Mouse (Mus musculus) hindbrain, embryonic 12.5 days (tissue): ENCODE measurements at regions not wholly inside any gene's neighbourhood (a gene's known extent, or its start where the extent isn't known, plus 50 kb on each side); places are given as distances from the start of the nearest gene placed in this dataset.

Experiments
- ATAC-seq: fragments of 200-750 bp; cut with Nextera tagmentation; 2 replicates; pipeline ENCODE4 v1.8.0; 2017; ENCODE audit warnings: moderate TSS enrichment; ENCODE audit not compliant: low FRiP score
- H3K27ac ChIP-seq: fragments of 300-500 bp; sonication (generic); 2 replicates; pipeline ENCODE4 v1.5.1; 2016; ENCODE audit warnings: mild to moderate bottlenecking
- H3K27me3 ChIP-seq: fragments of 300-500 bp; sonication (generic); 2 replicates; pipeline ENCODE4 v1.6.1; 2016; ENCODE audit warnings: mild to moderate bottlenecking
- H3K36me3 ChIP-seq: fragments of 300-500 bp; sonication (generic); 2 replicates; pipeline ENCODE4 v1.6.1; 2016; ENCODE audit warnings: mild to moderate bottlenecking
- H3K4me1 ChIP-seq: fragments of 300-500 bp; sonication (generic); 2 replicates; pipeline ENCODE4 v1.6.1; 2016
- H3K4me2 ChIP-seq: fragments of 300-500 bp; sonication (generic); replicated peaks from 2 replicates; pipeline ENCODE4 v1.6.1; 2016; ENCODE audit warnings: mild to moderate bottlenecking
- H3K4me3 ChIP-seq: fragments of 300-500 bp; sonication (generic); 2 replicates; pipeline ENCODE4 v1.5.1; 2016; ENCODE audit warnings: mild to moderate bottlenecking
- H3K9ac ChIP-seq: fragments of 300-500 bp; sonication (generic); 2 replicates; pipeline ENCODE4 v1.6.1; 2016; ENCODE audit warnings: mild to moderate bottlenecking, moderate library complexity
- H3K9me3 ChIP-seq: fragments of 300-500 bp; sonication (generic); replicated peaks from 2 replicates; pipeline ENCODE4 v1.6.1; 2016; ENCODE audit warnings: mild to moderate bottlenecking
- WGBS: fragments of 180-500 bp; shearing (Covaris S2); methylation state at CpG from one replicate; pipeline ENCODE4 v1.1.7; 2016; 5-methylcytosine and 5-hydroxymethylcytosine counted together

DNA sequence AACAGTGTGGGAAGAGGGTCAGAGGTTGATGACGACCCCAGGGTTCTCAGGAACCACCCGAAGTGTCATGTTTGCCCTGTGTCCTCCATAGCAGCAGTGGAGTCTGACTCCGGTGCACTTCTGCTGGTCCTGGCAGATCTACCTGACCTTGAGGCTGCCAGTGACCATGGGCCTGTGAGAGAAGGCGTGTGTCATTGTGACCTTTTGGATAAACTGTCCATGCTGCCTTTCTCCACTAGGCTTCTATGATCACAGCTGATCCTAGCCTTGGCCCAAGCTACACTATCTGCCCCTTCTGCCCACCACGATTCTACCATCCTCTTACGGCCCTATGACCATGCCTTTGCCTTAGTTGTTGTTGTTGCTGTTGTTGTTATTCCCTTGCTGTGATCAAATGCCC lies 163.2 kb upstream of the Fstl4 start:
- WGBS = 90% methylated on average over 6 of the region's 6 CpGs
- no peak for ATAC-seq
- Histone ChIP-seq H3K4me1 (no peaks in the 10 kb centered on the region), H3K27me3 (no peaks in the 10 kb centered on the region), H3K27ac (no peak overlapping the region), H3K36me3 (no peaks in the 10 kb centered on the region), H3K4me2 (no peak overlapping the region), H3K9ac (no peak overlapping the region), H3K9me3 (no peaks in the 10 kb centered on the region), H3K4me3 (no peak overlapping the region)

DNA sequence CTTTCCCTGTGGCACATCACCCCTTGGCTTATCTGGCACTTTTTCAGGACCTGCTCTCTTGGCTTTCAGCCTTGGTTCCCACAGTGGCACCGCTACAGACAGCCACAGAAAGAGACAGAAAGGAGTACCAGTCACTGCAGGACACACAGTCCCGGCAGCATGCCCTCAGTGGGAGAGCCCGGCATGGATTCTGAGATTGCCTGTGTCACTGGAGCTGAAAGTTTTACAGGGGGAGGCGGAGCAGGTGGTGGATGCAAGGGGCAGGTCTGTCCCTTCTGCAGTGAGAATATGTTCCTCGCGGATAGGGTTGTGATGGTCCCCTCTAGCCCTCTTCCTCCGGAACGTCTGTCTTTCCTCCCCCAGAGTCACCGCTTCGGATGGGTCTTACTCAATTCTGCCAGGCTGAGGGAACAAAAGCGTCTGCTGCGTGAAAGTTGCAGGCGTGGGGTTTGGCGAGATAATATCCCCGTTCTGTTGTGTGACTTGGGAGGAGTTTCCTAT lies 162.3 kb upstream of the Fstl4 start:
- no peaks in the 10 kb centered on the region for H3K4me1 ChIP-seq
- no peaks in the 10 kb centered on the region for H3K36me3 ChIP-seq
- H3K27me3 ChIP-seq = no peaks in the 10 kb centered on the region
- ATAC-seq = no peak
- H3K9ac ChIP-seq = no peak overlapping the region
- no peak overlapping the region for H3K4me2 ChIP-seq
- H3K27ac ChIP-seq = no peak overlapping the region
- no peak overlapping the region for H3K4me3 ChIP-seq
- no peaks in the 10 kb centered on the region for H3K9me3 ChIP-seq
- 82% methylated on average over 15 of the region's 15 CpGs for WGBS

GRCm38 (mm10) chr11:52602796-52603195 lies 161.6 kb upstream of the Fstl4 start:
- 83% methylated on average over 5 of the region's 5 CpGs for WGBS
- H3K27me3 ChIP-seq = no peaks in the 10 kb centered on the region
- H3K9ac ChIP-seq = no peak overlapping the region
- ATAC-seq = no peak
- H3K4me1 ChIP-seq = no peaks in the 10 kb centered on the region
- H3K27ac ChIP-seq = no peak overlapping the region
- H3K9me3 ChIP-seq = no peaks in the 10 kb centered on the region
- H3K36me3 ChIP-seq = no peaks in the 10 kb centered on the region
- no peak overlapping the region for H3K4me2 ChIP-seq
- no peak overlapping the region for H3K4me3 ChIP-seq

- H3K9me3 ChIP-seq = peaks cover 13% of the 10 kb centered on the region
- WGBS = 85% methylated on average over 1 of the region's 1 CpGs
- no peak overlapping the region for H3K27ac ChIP-seq
- no peaks in the 10 kb centered on the region for H3K4me1 ChIP-seq
- no peaks in the 10 kb centered on the region for H3K36me3 ChIP-seq
- H3K9ac ChIP-seq = no peak overlapping the region
- no peak for ATAC-seq
- H3K4me2 ChIP-seq = no peak overlapping the region
- no peak overlapping the region for H3K4me3 ChIP-seq
- no peaks in the 10 kb centered on the region for H3K27me3 ChIP-seq
These were observed 153.7 kb upstream of the Fstl4 start for GRCm38 (mm10) chr11:52610681-52611165.

DNA sequence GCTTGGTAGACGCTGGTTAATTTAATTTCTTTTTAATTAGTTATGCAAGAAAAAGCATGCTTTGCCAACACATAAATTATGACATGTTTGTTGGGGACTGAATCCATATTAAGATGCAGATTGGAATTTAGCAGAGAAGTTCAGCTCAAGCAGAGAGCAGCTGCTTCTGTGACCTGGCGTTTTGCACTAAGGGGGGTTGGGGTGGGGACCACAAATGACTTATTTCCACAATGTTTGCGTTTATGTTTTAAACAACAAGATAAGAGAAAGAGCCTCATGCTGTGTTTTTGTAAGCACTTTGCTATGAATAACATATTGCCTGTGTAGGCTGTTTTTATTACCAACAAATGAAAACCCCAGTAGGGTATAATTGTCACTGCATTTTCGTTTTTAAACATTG lies 148.8 kb upstream of the Fstl4 start:
- no peak overlapping the region for H3K4me2 ChIP-seq
- peaks cover 16% of the 10 kb centered on the region for H3K4me1 ChIP-seq
- H3K36me3 ChIP-seq = no peaks in the 10 kb centered on the region
- ATAC-seq = no peak
- H3K4me3 ChIP-seq = no peak overlapping the region
- H3K9ac ChIP-seq = no peak overlapping the region
- no peaks in the 10 kb centered on the region; the same call in 1 of the 2 replicates for H3K9me3 ChIP-seq
- WGBS = 57% methylated on average over 4 of the region's 4 CpGs
- no peaks in the 10 kb centered on the region for H3K27me3 ChIP-seq
- no peak overlapping the region for H3K27ac ChIP-seq

- H3K4me3 ChIP-seq = no peak overlapping the region
These were observed 145.8 kb upstream of the Fstl4 start for GRCm38 (mm10) chr11:52618646-52619045.

GRCm38 (mm10) chr11:52622861-52623260 lies 141.6 kb upstream of the Fstl4 start:
- Histone ChIP-seq H3K27ac (no peak overlapping the region), H3K4me3 (no peak overlapping the region), H3K27me3 (no peaks in the 10 kb centered on the region), H3K4me2 (no peak overlapping the region), H3K9me3 (no peaks in the 10 kb centered on the region), H3K9ac (no peak overlapping the region), H3K36me3 (no peaks in the 10 kb centered on the region), H3K4me1 (peaks cover 16% of the 10 kb centered on the region)
- ATAC-seq = no peak
- WGBS = 71% methylated on average over 4 of the region's 4 CpGs

More at GRCm38 (mm10) chr11:52618646-52619045, 145.8 kb upstream of the Fstl4 start:
- 0 out of 2 replicates have a peak overlapping the region, but pooled peaks have one; percentile 8 for H3K4me2 ChIP-seq
- H3K27ac ChIP-seq = no peak overlapping the region
- 21% methylated on average over 9 of the region's 9 CpGs for WGBS
- no peaks in the 10 kb centered on the region for H3K9me3 ChIP-seq
- H3K27me3 ChIP-seq = no peaks in the 10 kb centered on the region
- ATAC-seq = no peak
- no peaks in the 10 kb centered on the region for H3K36me3 ChIP-seq
- no peak overlapping the region for H3K9ac ChIP-seq
- peaks cover 16% of the 10 kb centered on the region for H3K4me1 ChIP-seq

DNA sequence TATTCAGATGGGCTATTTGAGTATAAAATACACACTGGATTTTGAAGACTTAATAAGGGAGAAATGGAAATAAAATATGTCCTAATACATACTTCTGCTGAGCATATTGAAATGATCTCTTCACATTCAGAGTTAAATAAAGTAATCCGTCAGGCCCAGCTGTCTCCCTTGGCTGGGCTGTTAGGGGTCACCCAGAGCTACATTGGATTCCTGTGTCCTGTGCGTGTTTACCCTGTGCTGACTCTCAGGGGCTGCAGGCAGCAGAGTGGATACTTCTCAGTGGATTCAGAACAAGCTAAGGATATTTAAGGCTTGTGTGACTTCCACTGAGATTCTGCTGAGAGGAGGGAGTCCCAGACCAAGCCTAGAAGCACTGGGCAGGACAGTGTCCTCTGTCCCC lies 135.6 kb upstream of the Fstl4 start:
- no peaks in the 10 kb centered on the region for H3K9me3 ChIP-seq
- H3K27ac ChIP-seq = no peak overlapping the region
- H3K36me3 ChIP-seq = no peaks in the 10 kb centered on the region
- no peak overlapping the region for H3K4me3 ChIP-seq
- no peak overlapping the region for H3K4me2 ChIP-seq
- 0 out of 2 replicates have a peak, but pooled peaks cover 2% of the 10 kb centered on the region for H3K4me1 ChIP-seq
- H3K9ac ChIP-seq = no peak overlapping the region
- ATAC-seq = no peak
- H3K27me3 ChIP-seq = 0 out of 2 replicates have a peak, but pooled peaks cover 2% of the 10 kb centered on the region
- WGBS = 58% methylated on average over 2 of the region's 2 CpGs

DNA sequence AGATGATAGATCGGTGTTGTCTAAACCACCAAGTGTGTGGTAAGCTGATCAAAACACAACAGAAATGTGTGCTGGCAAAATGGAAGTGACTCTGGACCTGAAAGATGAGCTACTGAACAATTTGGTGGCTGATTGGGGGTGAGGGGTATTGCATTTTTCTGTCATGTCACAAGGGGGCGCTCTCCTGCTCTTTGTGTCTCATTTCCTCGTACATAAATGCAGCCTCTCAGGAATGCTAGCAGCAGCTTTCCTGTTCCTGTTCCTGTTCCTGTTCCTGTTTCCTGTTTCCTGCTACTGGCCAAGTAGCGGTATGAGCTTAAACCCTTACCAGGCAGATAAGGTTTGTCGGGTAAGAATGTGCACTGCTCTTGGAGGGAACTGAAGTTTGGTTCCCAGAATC lies 134.7 kb upstream of the Fstl4 start:
- Histone ChIP-seq H3K4me2 (no peak overlapping the region), H3K9ac (no peak overlapping the region), H3K4me3 (no peak overlapping the region), H3K36me3 (no peaks in the 10 kb centered on the region), H3K9me3 (no peaks in the 10 kb centered on the region), H3K4me1 (0 out of 2 replicates have a peak, but pooled peaks cover 2% of the 10 kb centered on the region), H3K27me3 (0 out of 2 replicates have a peak, but pooled peaks cover 2% of the 10 kb centered on the region), H3K27ac (no peak overlapping the region)
- WGBS = 55% methylated on average over 5 of the region's 5 CpGs
- no peak for ATAC-seq

GRCm38 (mm10) chr11:52631579-52631978 lies 132.9 kb upstream of the Fstl4 start:
- Histone ChIP-seq H3K9ac (no peak overlapping the region), H3K27me3 (0 out of 2 replicates have a peak, but pooled peaks cover 2% of the 10 kb centered on the region), H3K4me3 (no peak overlapping the region)

DNA sequence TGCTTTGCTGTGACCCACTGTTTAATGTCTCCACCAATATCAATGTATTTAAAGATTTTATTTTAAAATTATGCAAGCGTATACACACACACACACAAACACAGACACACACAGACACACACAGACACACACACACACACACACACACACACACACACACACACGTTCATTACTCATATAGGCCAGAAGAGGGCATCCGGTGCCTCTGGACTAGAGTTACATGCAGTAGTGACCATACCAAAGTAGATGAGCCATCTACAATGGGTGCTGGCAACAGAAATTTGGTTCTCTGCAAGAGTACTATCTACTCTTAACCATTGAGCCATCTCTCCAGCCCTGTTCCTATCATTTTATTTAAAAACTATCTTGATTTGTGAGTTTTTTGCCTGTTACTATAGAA lies 130.2 kb upstream of the Fstl4 start:
- WGBS = 71% methylated on average over 3 of the region's 3 CpGs
- no peak overlapping the region for H3K4me3 ChIP-seq
- ATAC-seq = no peak

More at GRCm38 (mm10) chr11:52631579-52631978, 132.9 kb upstream of the Fstl4 start:
- Histone ChIP-seq H3K4me2 (no peak overlapping the region), H3K36me3 (no peaks in the 10 kb centered on the region), H3K4me1 (peaks cover 16% of the 10 kb centered on the region; the same call in 1 of the 2 replicates), H3K9me3 (no peaks in the 10 kb centered on the region), H3K27ac (no peak overlapping the region)
- ATAC-seq = no peak
- 64% methylated on average over 3 of the region's 3 CpGs for WGBS

DNA sequence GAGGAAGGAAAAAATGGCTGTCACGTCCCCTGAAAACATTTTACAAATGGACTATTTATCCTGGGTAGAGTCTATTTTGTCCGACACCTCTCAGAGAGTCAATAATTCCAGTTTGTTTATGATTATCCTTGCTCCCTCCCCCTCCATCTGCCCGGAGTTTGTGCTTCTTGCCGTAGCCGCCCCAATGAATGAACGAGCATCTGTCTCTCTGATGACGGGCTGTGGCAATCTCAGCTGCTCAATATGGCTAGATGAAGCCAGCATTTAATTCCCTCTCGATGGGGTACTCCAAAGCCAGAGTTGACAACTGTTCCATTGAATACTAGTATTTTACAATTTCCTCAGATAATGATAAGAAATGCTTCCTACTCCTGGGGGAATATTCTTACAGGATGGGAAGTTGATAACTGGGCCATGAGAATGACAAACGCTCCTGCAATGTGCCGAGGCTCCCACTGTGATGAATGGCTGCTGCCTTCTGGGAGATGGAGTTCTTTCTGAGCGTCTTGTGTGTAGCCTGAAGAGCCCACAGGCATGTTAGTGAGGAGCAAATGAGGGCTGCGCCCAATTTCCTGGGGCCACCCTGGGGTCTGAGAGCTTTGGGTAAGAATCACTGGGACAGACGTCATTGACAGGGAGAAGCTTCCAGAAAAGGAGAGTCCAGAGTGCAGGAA lies 128.6 kb upstream of the Fstl4 start:
- no peaks in the 10 kb centered on the region for H3K9me3 ChIP-seq
- peaks cover 5% of the 10 kb centered on the region; the same call in 1 of the 2 replicates for H3K27me3 ChIP-seq
- peaks cover 20% of the 10 kb centered on the region for H3K4me1 ChIP-seq
- no peak overlapping the region for H3K4me2 ChIP-seq
- 57% methylated on average over 13 of the region's 13 CpGs for WGBS
- peak; percentile 54; the same call in 1 of the 2 replicates for ATAC-seq
- no peak overlapping the region for H3K27ac ChIP-seq
- no peaks in the 10 kb centered on the region for H3K36me3 ChIP-seq
- no peak overlapping the region for H3K9ac ChIP-seq
- H3K4me3 ChIP-seq = no peak overlapping the region

More for the DNA sequence above, 130.2 kb upstream of the Fstl4 start:
- Histone ChIP-seq H3K4me1 (peaks cover 14% of the 10 kb centered on the region; the same call in 1 of the 2 replicates), H3K4me2 (no peak overlapping the region), H3K9ac (no peak overlapping the region), H3K27ac (no peak overlapping the region), H3K9me3 (no peaks in the 10 kb centered on the region), H3K27me3 (0 out of 2 replicates have a peak, but pooled peaks cover 2% of the 10 kb centered on the region), H3K36me3 (no peaks in the 10 kb centered on the region)

- no peak overlapping the region for H3K27ac ChIP-seq
- no peak for ATAC-seq
- no peaks in the 10 kb centered on the region for H3K9me3 ChIP-seq
- peaks cover 31% of the 10 kb centered on the region for H3K4me1 ChIP-seq
- H3K27me3 ChIP-seq = peaks cover 7% of the 10 kb centered on the region
- no peak overlapping the region for H3K4me2 ChIP-seq
- H3K9ac ChIP-seq = no peak overlapping the region
- no peak overlapping the region for H3K4me3 ChIP-seq
- WGBS = 95% methylated on average over 1 of the region's 1 CpGs
- no peaks in the 10 kb centered on the region for H3K36me3 ChIP-seq
These were observed 125.5 kb upstream of the Fstl4 start for GRCm38 (mm10) chr11:52638939-52639338.
